Mouse (Mus musculus): ENCODE measurements around the gene Wasf2. TPM values are rescaled to one million over a fixed set of nuclear protein-coding genes. Genes with fewer than 3 reads are reported as not detected.

Gene Wasf2
- polyA plus RNA-seq, 1 experiment from 2014 or later, result 18.5 TPM

- no peak for ATAC-seq (ENCODE audit: low read depth)
- 26% methylated on average over 15 of the region's 15 CpGs for WGBS
- H3K4me1 ChIP-seq (ENCODE audit: control insufficient read depth, insufficient read depth, low read length), result peaks cover 5% of the 10 kb centered on the region; the same call in 1 of the 2 replicates
- no peaks in the 10 kb centered on the region for H3K9me3 ChIP-seq (ENCODE audit: control insufficient read depth, low read length)
- peaks cover 34% of the 10 kb centered on the region for H3K27me3 ChIP-seq (ENCODE audit: control insufficient read depth, insufficient read depth, low read length)
- no peaks in the 10 kb centered on the region for H3K36me3 ChIP-seq (ENCODE audit: control insufficient read depth, insufficient read depth, low read length)
- H3K4me2 ChIP-seq (ENCODE audit: low read depth, low read length), result no peak overlapping the region
- H3K9ac ChIP-seq (replicated peaks; ENCODE audit: low read depth, low read length), result no peak overlapping the region
- H3K4me3 ChIP-seq (ENCODE audit: low read depth, low read length), result no peak overlapping the region
- no peak overlapping the region for H3K27ac ChIP-seq (ENCODE audit: low read depth, low read length)
Measured at GRCm38 (mm10) chr4:133247072-133247471, 116.8 kb downstream of the Wasf2 start.

- H3K27me3 ChIP-seq (ENCODE audit: control insufficient read depth, insufficient read depth, low read length), result peaks cover 28% of the 10 kb centered on the region
- H3K27ac ChIP-seq (ENCODE audit: low read depth, low read length), result no peak overlapping the region
- WGBS, result 82% methylated on average over 13 of the region's 13 CpGs
- H3K9me3 ChIP-seq (ENCODE audit: control insufficient read depth, low read length), result no peaks in the 10 kb centered on the region
- H3K36me3 ChIP-seq (ENCODE audit: control insufficient read depth, insufficient read depth, low read length), result no peaks in the 10 kb centered on the region
- H3K9ac ChIP-seq (replicated peaks; ENCODE audit: low read depth, low read length), result no peak overlapping the region
- ATAC-seq (ENCODE audit: low read depth), result no peak
- no peak overlapping the region for H3K4me2 ChIP-seq (ENCODE audit: low read depth, low read length)
- H3K4me1 ChIP-seq (ENCODE audit: control insufficient read depth, insufficient read depth, low read length), result peaks cover 5% of the 10 kb centered on the region; the same call in 1 of the 2 replicates
- H3K4me3 ChIP-seq (ENCODE audit: low read depth, low read length), result no peak overlapping the region
Measured at GRCm38 (mm10) chr4:133247806-133248449, 117.6 kb downstream of the Wasf2 start.

Small RNAs within 50 kb of the gene (microRNA-seq; reads per million reads assigned to microRNA genes)
- gene Mir7017, result not detected

Other genes starting within 250 kb of the Wasf2 start
- gene Stx12, start 246.0 kb upstream of the Wasf2 start, polyA plus RNA-seq (2014; fragmentation: Nextera tagmentation; extraction: Ambion mirVana), result 167 and 171 TPM in 2 replicates
- gene Fam76a, start 207.9 kb upstream of the Wasf2 start, polyA plus RNA-seq (2014; fragmentation: Nextera tagmentation; extraction: Ambion mirVana), result 31.4 and 32.1 TPM in 2 replicates
- not detected in 2 replicates for gene Fgr, start 156.4 kb upstream of the Wasf2 start, polyA plus RNA-seq (2014; fragmentation: Nextera tagmentation; extraction: Ambion mirVana)
- gene Ahdc1, start 119.2 kb upstream of the Wasf2 start, polyA plus RNA-seq (2014; fragmentation: Nextera tagmentation; extraction: Ambion mirVana), result 12.2 and 13.1 TPM in 2 replicates
- gene Cd164l2, start 81.6 kb downstream of the Wasf2 start, polyA plus RNA-seq (2014; fragmentation: Nextera tagmentation; extraction: Ambion mirVana), result 0.82 and 2.0 TPM in 2 replicates
- gene Gpr3, start 82.0 kb downstream of the Wasf2 start, polyA plus RNA-seq (2014; fragmentation: Nextera tagmentation; extraction: Ambion mirVana), result 2.4 and 2.5 TPM in 2 replicates
- gene Map3k6, start 110.3 kb downstream of the Wasf2 start, polyA plus RNA-seq (2014; fragmentation: Nextera tagmentation; extraction: Ambion mirVana), result 2.6 and 2.9 TPM in 2 replicates
- gene Sytl1, start 132.6 kb downstream of the Wasf2 start, polyA plus RNA-seq (2014; fragmentation: Nextera tagmentation; extraction: Ambion mirVana), result 0.12 and 0.21 TPM in 2 replicates
- gene Tmem222, start 147.3 kb downstream of the Wasf2 start, polyA plus RNA-seq (2014; fragmentation: Nextera tagmentation; extraction: Ambion mirVana), result 114 and 118 TPM in 2 replicates
- gene Wdtc1, start 223.0 kb downstream of the Wasf2 start, polyA plus RNA-seq (2014; fragmentation: Nextera tagmentation; extraction: Ambion mirVana), result 22.3 and 24.5 TPM in 2 replicates
- 8.0 and 9.7 TPM in 2 replicates for gene Slc9a1, start 239.2 kb downstream of the Wasf2 start, polyA plus RNA-seq (2014; fragmentation: Nextera tagmentation; extraction: Ambion mirVana)

All from neural tube, embryonic 14.5 days (tissue).